In genomic region chr15:98792233-98793020, GRCm38 (mm10) we compare ENCODE assay signal across 8 mouse cellular contexts. TPM values are rescaled to one million over a fixed set of nuclear protein-coding genes. Genes with fewer than 3 reads are reported as not detected.
DNase-seq lines count a peak whose midpoint lies in the region; ATAC-seq and TF ChIP-seq lines count a peak whose summit lies in the region.

No protein-coding gene starts in this region.

- peak overlapping the region; percentile 48 for H3K4me2 ChIP-seq in heart, embryonic 11.5 days
- H3K4me2 ChIP-seq in forebrain, postnatal 0 days (ENCODE audit: low read depth): peak overlapping the region; percentile 56
- H3K4me2 ChIP-seq in midbrain, embryonic 15.5 days: peak overlapping the region; percentile 50

- peak overlapping the region; percentile 22 for H3K4me3 ChIP-seq in heart, embryonic 11.5 days (ENCODE audit: low read depth, low read length)
- peak overlapping the region; percentile 39 for H3K4me3 ChIP-seq in forebrain, postnatal 0 days (ENCODE audit: low read depth, low read length)
- H3K4me3 ChIP-seq in midbrain, embryonic 15.5 days: peak overlapping the region; percentile 31

- WGBS in heart, embryonic 11.5 days (ENCODE audit: insufficient replicate concordance): 2% methylated on average over 75 of the region's 75 CpGs
- WGBS in forebrain, postnatal 0 days: 1% methylated on average over 75 of the region's 75 CpGs
- WGBS in midbrain, embryonic 15.5 days: 2% methylated on average over 75 of the region's 75 CpGs

- ATAC-seq in heart, embryonic 11.5 days (replicated peaks; ENCODE audit: insufficient number of reproducible peaks, low FRiP score, low TSS enrichment): no peak
- ATAC-seq in forebrain, postnatal 0 days: peak; percentile 89
- ATAC-seq in midbrain, embryonic 15.5 days (replicated peaks): 0 out of 2 replicates have a peak, but pooled peaks have one; percentile 44

- no peaks in the 10 kb centered on the region for H3K9me3 ChIP-seq in heart, embryonic 11.5 days (replicated peaks; ENCODE audit: control insufficient read depth, low read length)
- no peaks in the 10 kb centered on the region for H3K9me3 ChIP-seq in forebrain, postnatal 0 days (ENCODE audit: low read length)
- H3K9me3 ChIP-seq in midbrain, embryonic 15.5 days: no peaks in the 10 kb centered on the region

- no peak for TF ChIP-seq CTCF in forebrain, postnatal 0 days (IDR thresholded peaks at IDR 0.05; ENCODE audit: low read depth)

- no peak overlapping the region for H3K9ac ChIP-seq in heart, embryonic 11.5 days (ENCODE audit: low read depth, low read length)
- H3K9ac ChIP-seq in forebrain, postnatal 0 days: peak overlapping the region; percentile 43
- peak overlapping the region; percentile 16; the same call in 1 of the 2 replicates for H3K9ac ChIP-seq in midbrain, embryonic 15.5 days

- no peak overlapping the region for H3K27ac ChIP-seq in heart, embryonic 11.5 days (ENCODE audit: low read depth, low read length)
- no peak overlapping the region for H3K27ac ChIP-seq in forebrain, postnatal 0 days (ENCODE audit: low read depth, low read length)
- no peak overlapping the region for H3K27ac ChIP-seq in midbrain, embryonic 15.5 days

- peaks cover 19% of the 10 kb centered on the region for H3K4me1 ChIP-seq in heart, embryonic 11.5 days (ENCODE audit: control insufficient read depth, insufficient read depth, low read length)
- no peaks in the 10 kb centered on the region for H3K4me1 ChIP-seq in forebrain, postnatal 0 days (ENCODE audit: insufficient read depth)
- peaks cover 45% of the 10 kb centered on the region for H3K4me1 ChIP-seq in midbrain, embryonic 15.5 days

- DNase-seq in heart, adult 8-10 months (ENCODE audit: low spot score): no peak
- peak; percentile 64 for DNase-seq in CD4-positive, CD25-positive, alpha-beta regulatory T cell, adult 2 months (ENCODE audit: low read depth, low spot score)
- peak; percentile 80 for DNase-seq in forebrain, postnatal 0 days
- no peak for DNase-seq in cerebellum, postnatal 36 days
- DNase-seq in spleen, postnatal 4 days (ENCODE audit: low spot score in 2 of 2): no peak
- no peak for DNase-seq in urinary bladder, postnatal 25 days (ENCODE audit: low spot score)

- H3K27me3 ChIP-seq in heart, embryonic 11.5 days (ENCODE audit: control insufficient read depth, insufficient read depth, low read length): peaks cover 99% of the 10 kb centered on the region
- peaks cover 91% of the 10 kb centered on the region for H3K27me3 ChIP-seq in forebrain, postnatal 0 days (ENCODE audit: insufficient read depth, low read length)
- H3K27me3 ChIP-seq in midbrain, embryonic 15.5 days (replicated peaks): peaks cover 97% of the 10 kb centered on the region

- no peaks in the 10 kb centered on the region for H3K36me3 ChIP-seq in heart, embryonic 11.5 days (ENCODE audit: control insufficient read depth, insufficient read depth, low read length)
- H3K36me3 ChIP-seq in forebrain, postnatal 0 days (ENCODE audit: insufficient read depth): no peaks in the 10 kb centered on the region
- no peaks in the 10 kb centered on the region for H3K36me3 ChIP-seq in midbrain, embryonic 15.5 days (replicated peaks)

RNA-seq across cellular contexts. Expression of gene Wnt1, which starts 2.8 kb away (rescaled TPM):
- polyA plus RNA-seq in heart, embryonic 11.5 days (2014; fragmentation: Nextera tagmentation; extraction: Ambion mirVana): not detected in 2 replicates
- total RNA-seq in heart, adult 8-10 months (2022): not detected
- not detected in 2 replicates for total RNA-seq in forebrain, postnatal 0 days (2014; rRNA removed)
- polyA plus RNA-seq in forebrain, postnatal 0 days (2015; fragmentation: Nextera tagmentation; extraction: Ambion mirVana): 0.33 and 0.35 TPM in 2 replicates
- 2.0 and 2.9 TPM in 2 replicates for polyA plus RNA-seq in midbrain, embryonic 15.5 days (2015; fragmentation: Nextera tagmentation; extraction: Ambion mirVana)

RNA-seq across cellular contexts. Expression of gene Wnt10b, which starts 14.5 kb away (rescaled TPM):
- not detected in 2 replicates for polyA plus RNA-seq in heart, embryonic 11.5 days (2014; fragmentation: Nextera tagmentation; extraction: Ambion mirVana)
- total RNA-seq in heart, adult 8-10 months (2022): under 1 TPM in 3 of 4 experiments, not detected in 1; 0.16 to 0.44 (median 0.26) TPM
- 0.31 and 1.1 TPM in 2 replicates for total RNA-seq in forebrain, postnatal 0 days (2014; rRNA removed)
- polyA plus RNA-seq in forebrain, postnatal 0 days (2015; fragmentation: Nextera tagmentation; extraction: Ambion mirVana): not detected in 2 replicates
- polyA plus RNA-seq in midbrain, embryonic 15.5 days (2015; fragmentation: Nextera tagmentation; extraction: Ambion mirVana): 0.17 TPM in 1 of 2 replicates, not detected in the other

RNA-seq across cellular contexts. Expression of gene Ddn, which starts 16.9 kb away (rescaled TPM):
- 0.11 and 0.25 TPM in 2 replicates for polyA plus RNA-seq in heart, embryonic 11.5 days (2014; fragmentation: Nextera tagmentation; extraction: Ambion mirVana)
- under 1 TPM; 0.63 to 0.84 (median 0.72) TPM for total RNA-seq in heart, adult 8-10 months (2022)
- total RNA-seq in forebrain, postnatal 0 days (2014; rRNA removed): 36.3 and 49.6 TPM in 2 replicates
- 2.2 TPM in 2 replicates for polyA plus RNA-seq in forebrain, postnatal 0 days (2015; fragmentation: Nextera tagmentation; extraction: Ambion mirVana)
- 0.52 and 0.81 TPM in 2 replicates for polyA plus RNA-seq in midbrain, embryonic 15.5 days (2015; fragmentation: Nextera tagmentation; extraction: Ambion mirVana)

RNA-seq across cellular contexts. Expression of gene Arf3, which starts 29.4 kb away (rescaled TPM):
- 22.8 and 30.7 TPM in 2 replicates for polyA plus RNA-seq in heart, embryonic 11.5 days (2014; fragmentation: Nextera tagmentation; extraction: Ambion mirVana)
- total RNA-seq in heart, adult 8-10 months (2022): 10 to 100 TPM; 18.0 to 20.9 (median 19.1) TPM
- total RNA-seq in forebrain, postnatal 0 days (2014; rRNA removed): 99.6 and 116 TPM in 2 replicates
- polyA plus RNA-seq in forebrain, postnatal 0 days (2015; fragmentation: Nextera tagmentation; extraction: Ambion mirVana): 62.5 and 104 TPM in 2 replicates
- 103 and 106 TPM in 2 replicates for polyA plus RNA-seq in midbrain, embryonic 15.5 days (2015; fragmentation: Nextera tagmentation; extraction: Ambion mirVana)

RNA-seq across cellular contexts. Expression of gene Prkag1, which starts 38.9 kb away (rescaled TPM):
- polyA plus RNA-seq in heart, embryonic 11.5 days (2014; fragmentation: Nextera tagmentation; extraction: Ambion mirVana): 72.1 and 74.7 TPM in 2 replicates
- 100 to 1,000 TPM in 2 of 4 experiments, 10 to 100 TPM in 2; 96.7 to 129 (median 109) TPM for total RNA-seq in heart, adult 8-10 months (2022)
- total RNA-seq in forebrain, postnatal 0 days (2014; rRNA removed): 46.5 and 48.3 TPM in 2 replicates
- 55.0 and 58.4 TPM in 2 replicates for polyA plus RNA-seq in forebrain, postnatal 0 days (2015; fragmentation: Nextera tagmentation; extraction: Ambion mirVana)
- polyA plus RNA-seq in midbrain, embryonic 15.5 days (2015; fragmentation: Nextera tagmentation; extraction: Ambion mirVana): 72.7 and 84.7 TPM in 2 replicates

Comparison
In these comparisons a context has a peak if more than half of its experiments do, and no peak if none do; other contexts are left out.
1. DNase-seq: peak in CD4-positive, CD25-positive, alpha-beta regulatory T cell, adult 2 months (single experiment) and forebrain, postnatal 0 days (single experiment); none in heart, adult 8-10 months (single experiment), cerebellum, postnatal 36 days (0 of 2), spleen, postnatal 4 days (0 of 2) and urinary bladder, postnatal 25 days (single experiment).
2. Peak in every context shown above with its lines, with median percentiles within 50 percentile points of each other: H3K4me2 ChIP-seq and H3K4me3 ChIP-seq.